Mouse (Mus musculus) liver, embryonic 11.5 days (tissue): ENCODE data around the gene Bad. TPM values are rescaled to one million over a fixed set of nuclear protein-coding genes. Genes with fewer than 3 reads are reported as not detected.
"Not testable (repeated sequence)": the region's sequence is repeated elsewhere in the genome, so short reads cannot be mapped to it uniquely, and the experiment has no call there.

Source experiments
- ATAC-seq: fragments of 200-750 bp; cut with Nextera tagmentation; replicated peaks from 2 replicates; pipeline ENCODE4 v1.8.0; 2017; ENCODE audit warnings: moderate number of reproducible peaks, mild to moderate bottlenecking, moderate TSS enrichment, moderate library complexity; ENCODE audit not compliant: low FRiP score
- DNase-seq: peaks from one replicate; pipeline ENCODE4 v3.0.0-alpha.2; 2017; ENCODE audit warnings: low spot score
- H3K27ac ChIP-seq: fragments of 300-500 bp; sonication (generic); 2 replicates; pipeline ENCODE4 v1.5.1; 2014; ENCODE audit warnings: mild to moderate bottlenecking, low read depth, low read length, control low read depth
- H3K27me3 ChIP-seq: fragments of 300-500 bp; sonication (generic); replicated peaks from 2 replicates; pipeline ENCODE4 v1.6.1; 2014; ENCODE audit warnings: low read length, mixed read lengths; ENCODE audit not compliant: control insufficient read depth, insufficient read depth
- H3K36me3 ChIP-seq: fragments of 300-500 bp; sonication (generic); 2 replicates; pipeline ENCODE4 v1.6.1; 2014; ENCODE audit warnings: mild to moderate bottlenecking, low read length, moderate library complexity, mixed read lengths; ENCODE audit not compliant: control insufficient read depth, insufficient read depth
- H3K4me1 ChIP-seq: fragments of 300-500 bp; sonication (generic); replicated peaks from 2 replicates; pipeline ENCODE4 v1.6.1; 2014; ENCODE audit warnings: low read length, mixed read lengths; ENCODE audit not compliant: control insufficient read depth, insufficient read depth
- H3K4me2 ChIP-seq: fragments of 300-500 bp; sonication (generic); 2 replicates; pipeline ENCODE4 v1.6.1; 2014; ENCODE audit warnings: mild to moderate bottlenecking, control low read depth, moderate library complexity
- H3K4me3 ChIP-seq: fragments of 300-500 bp; sonication (generic); 2 replicates; pipeline ENCODE4 v1.5.1; 2014; ENCODE audit warnings: low read depth, low read length, control low read depth
- H3K9ac ChIP-seq: fragments of 300-500 bp; sonication (generic); 2 replicates; pipeline ENCODE4 v1.6.1; 2014; ENCODE audit warnings: low read depth, low read length, control low read depth
- H3K9me3 ChIP-seq: fragments of 300-500 bp; sonication (generic); 2 replicates; pipeline ENCODE4 v1.6.1; 2016; ENCODE audit warnings: low read length, inconsistent platforms, mixed read lengths; ENCODE audit not compliant: control insufficient read depth
- WGBS: fragments of 180-500 bp; shearing (Covaris S2); extraction: QIAGEN DNeasy Blood & Tissue Kit; methylation state at CpG from one replicate; pipeline ENCODE4 v1.1.7; 2014; 5-methylcytosine and 5-hydroxymethylcytosine counted together
- polyA plus RNA-seq: library from polyadenylated mRNA; unstranded; fragments of >200 nt; fragmentation: Nextera tagmentation; extraction: Ambion mirVana; gene quantifications from 2 replicates; pipeline ENCODE4 v1.2.1, GENCODE M21; 2014

Bad gene
- polyA plus RNA-seq, result 51.9 and 54.7 TPM in 2 replicates

- under 1% methylated on average over 83 of the region's 83 CpGs for WGBS
- peak within 1 kb of the TSS; percentile 87 for H3K27ac ChIP-seq
- peak; percentile 80 for ATAC-seq
- peaks cover 16% of the 10 kb centered on the region for H3K4me1 ChIP-seq
- H3K9me3 ChIP-seq, result no peaks in the 10 kb centered on the region
- peak; percentile 94 for DNase-seq
- 0 out of 2 replicates have a peak, but pooled peaks cover 3% of the 10 kb centered on the region for H3K36me3 ChIP-seq
- H3K4me3 ChIP-seq, result peak within 1 kb of the TSS; percentile 70
- peak within 1 kb of the TSS; percentile 96 for H3K4me2 ChIP-seq
- H3K27me3 ChIP-seq, result no peaks in the 10 kb centered on the region
- peak within 1 kb of the TSS; percentile 83 for H3K9ac ChIP-seq
Observed at GRCm38 (mm10) chr19:6941372-6942248, at the start of gene Bad. TSS of gene Bad (plus strand) at chr19:6941861.

DNA sequence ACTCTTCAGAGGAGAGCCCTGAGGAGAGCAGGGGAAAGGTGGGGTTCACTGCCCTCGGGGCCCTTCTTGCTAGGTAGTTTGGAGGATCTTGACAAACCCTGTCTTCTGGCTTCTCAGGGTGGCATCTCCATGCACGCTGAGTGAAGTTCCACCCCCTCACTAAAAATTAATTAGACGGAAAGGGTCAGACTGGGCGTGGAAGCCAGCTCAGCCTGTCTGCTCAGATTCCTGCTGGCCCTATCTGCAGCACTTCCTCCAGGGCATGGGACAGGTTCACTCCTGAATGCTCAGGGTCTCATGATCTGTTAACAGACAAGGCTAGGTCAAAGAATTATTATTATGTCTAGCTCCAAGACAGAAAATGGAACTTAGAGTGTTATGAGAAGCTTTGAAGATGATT lies 49.1 kb upstream of the Bad start:
- no peak for ATAC-seq
- no peak for DNase-seq
- Histone ChIP-seq H3K36me3 (no peaks in the 10 kb centered on the region), H3K4me1 (no peaks in the 10 kb centered on the region), H3K9me3 (no peaks in the 10 kb centered on the region), H3K4me3 (no peak overlapping the region), H3K9ac (no peak overlapping the region), H3K27me3 (no peaks in the 10 kb centered on the region), H3K4me2 (no peak overlapping the region), H3K27ac (no peak overlapping the region)
- WGBS, result 53% methylated on average over 4 of the region's 4 CpGs

GRCm38 (mm10) chr19:6893731-6894451 lies 47.8 kb upstream of the Bad start:
- 87% methylated on average over 14 of the region's 14 CpGs for WGBS
- no peaks in the 10 kb centered on the region for H3K4me1 ChIP-seq

DNA sequence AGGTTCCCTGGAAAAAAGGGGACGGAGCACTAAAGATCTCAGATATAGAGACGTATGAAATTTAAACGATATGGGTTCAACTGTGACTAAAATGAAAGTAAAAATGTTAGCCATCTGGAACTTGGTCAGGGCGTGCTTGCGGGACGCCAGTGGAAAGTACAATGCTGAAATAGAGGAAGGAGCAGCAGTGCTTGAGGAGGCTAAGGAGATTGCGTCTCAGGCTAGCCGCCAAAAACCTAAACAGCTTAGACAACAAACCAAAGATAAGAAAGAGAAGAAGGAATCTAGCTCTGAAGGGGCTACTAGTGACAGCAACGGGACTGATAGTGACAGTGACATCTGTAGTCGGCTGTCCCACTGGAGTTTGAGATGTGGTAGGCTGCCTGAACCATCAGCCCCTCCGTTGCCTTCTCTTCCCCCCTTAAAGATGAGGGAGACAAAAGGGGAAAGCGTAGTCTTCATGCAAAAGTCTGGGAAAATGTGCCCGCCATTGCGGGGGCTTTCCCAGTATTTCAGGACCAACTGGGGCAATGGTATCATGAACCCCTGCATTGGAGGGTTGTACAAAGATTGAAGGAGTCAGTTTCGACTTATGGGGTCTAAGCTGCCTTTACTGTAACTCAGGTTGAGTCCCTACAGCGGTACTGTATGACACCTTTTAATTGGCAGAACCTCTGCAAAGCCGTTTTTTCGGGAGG lies 45.9 kb upstream of the Bad start:
- H3K9me3 ChIP-seq, H3K27ac ChIP-seq, H3K27me3 ChIP-seq, H3K9ac ChIP-seq, H3K4me3 ChIP-seq, H3K36me3 ChIP-seq, ATAC-seq, H3K4me1 ChIP-seq, DNase-seq, H3K4me2 ChIP-seq: not testable (repeated sequence)
- WGBS, result 77% methylated on average over 18 of the region's 18 CpGs

More at GRCm38 (mm10) chr19:6893731-6894451, 47.8 kb upstream of the Bad start:
- H3K36me3 ChIP-seq, result no peaks in the 10 kb centered on the region
- no peaks in the 10 kb centered on the region for H3K9me3 ChIP-seq
- H3K4me3 ChIP-seq, result no peak overlapping the region
- no peaks in the 10 kb centered on the region for H3K27me3 ChIP-seq
- no peak overlapping the region for H3K27ac ChIP-seq
- no peak overlapping the region for H3K4me2 ChIP-seq
- no peak overlapping the region for H3K9ac ChIP-seq
- DNase-seq (no peak), ATAC-seq (no peak)

- Histone ChIP-seq H3K4me3 (no peak overlapping the region), H3K27ac (no peak overlapping the region), H3K27me3 (no peaks in the 10 kb centered on the region), H3K36me3 (peaks cover 2% of the 10 kb centered on the region; the same call in 1 of the 2 replicates), H3K9me3 (no peaks in the 10 kb centered on the region), H3K4me1 (no peaks in the 10 kb centered on the region), H3K4me2 (no peak overlapping the region), H3K9ac (no peak overlapping the region)
- WGBS, result 78% methylated on average over 4 of the region's 4 CpGs
- DNase-seq, result no peak
- ATAC-seq, result no peak
Observed at GRCm38 (mm10) chr19:6899641-6900040, 42.0 kb upstream of the Bad start.

DNA sequence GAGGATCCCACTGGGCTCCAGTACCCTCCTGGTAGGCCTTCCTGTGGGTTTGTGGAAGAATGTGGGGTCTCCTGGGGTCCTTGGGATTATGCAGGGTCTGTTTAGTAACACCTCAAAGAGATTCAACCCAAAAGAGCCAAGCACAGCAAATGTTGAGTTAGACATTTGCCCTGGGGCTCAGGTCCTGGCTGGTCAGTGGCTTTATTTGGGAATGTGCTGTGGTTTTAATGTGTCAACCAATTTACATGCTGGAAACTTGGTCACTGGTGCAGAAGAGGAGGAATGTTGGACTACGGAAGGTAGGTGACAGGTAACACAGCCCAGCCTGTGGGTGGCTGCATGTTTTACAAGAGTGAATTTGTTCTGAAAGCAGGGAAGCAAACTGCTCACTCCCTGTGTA lies 38.6 kb upstream of the Bad start:
- Histone ChIP-seq H3K9me3 (no peaks in the 10 kb centered on the region), H3K4me3 (no peak overlapping the region), H3K27ac (no peak overlapping the region), H3K9ac (no peak overlapping the region), H3K4me2 (no peak overlapping the region), H3K4me1 (peaks cover 5% of the 10 kb centered on the region), H3K36me3 (peaks cover 15% of the 10 kb centered on the region), H3K27me3 (no peaks in the 10 kb centered on the region)
- no peak for DNase-seq
- WGBS, result 98% methylated on average over 1 of the region's 1 CpGs
- no peak for ATAC-seq

DNA sequence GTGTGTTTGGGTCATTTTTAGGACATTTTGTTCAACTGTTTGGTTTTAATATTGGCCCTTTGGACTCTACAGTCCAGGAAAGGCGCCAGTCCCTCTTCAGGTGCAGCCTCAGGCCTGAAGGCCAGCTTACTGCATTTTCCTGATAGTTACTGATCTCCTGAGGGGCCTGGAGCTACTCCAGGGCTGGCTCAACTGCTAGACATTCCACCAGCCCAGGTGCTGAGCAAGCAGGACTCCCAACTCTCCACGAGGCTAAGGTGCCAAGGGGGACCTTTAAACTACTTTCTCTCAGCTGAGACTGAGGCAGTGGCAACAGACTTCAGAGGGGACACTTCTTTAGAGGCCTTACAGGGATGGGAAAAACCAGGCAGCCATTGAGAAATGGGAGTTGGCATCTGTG lies 36.8 kb upstream of the Bad start:
- Histone ChIP-seq H3K4me2 (no peak overlapping the region), H3K36me3 (peaks cover 17% of the 10 kb centered on the region), H3K9me3 (no peaks in the 10 kb centered on the region), H3K27me3 (no peaks in the 10 kb centered on the region), H3K9ac (no peak overlapping the region), H3K4me3 (no peak overlapping the region), H3K4me1 (peaks cover 14% of the 10 kb centered on the region), H3K27ac (no peak overlapping the region)
- DNase-seq, result no peak
- ATAC-seq, result no peak
- WGBS, result 77% methylated on average over 2 of the region's 2 CpGs

- Histone ChIP-seq H3K9ac (no peak overlapping the region), H3K4me3 (no peak overlapping the region), H3K36me3 (peaks cover 17% of the 10 kb centered on the region), H3K4me1 (peaks cover 14% of the 10 kb centered on the region), H3K9me3 (no peaks in the 10 kb centered on the region), H3K4me2 (no peak overlapping the region), H3K27ac (no peak overlapping the region), H3K27me3 (no peaks in the 10 kb centered on the region)
- ATAC-seq (no peak), DNase-seq (no peak)
- 95% methylated on average over 11 of the region's 11 CpGs for WGBS
Observed at GRCm38 (mm10) chr19:6905498-6906159, 36.0 kb upstream of the Bad start.
